Mouse (Mus musculus): ENCODE results near the gene Hspa1b.

- TF ChIP-seq CTCF (conservative IDR thresholded peaks at IDR 0.05; ENCODE audit: low read length) = no peak
- TF ChIP-seq POU5F1 (IDR thresholded peaks at IDR 0.05; ENCODE audit: borderline replicate concordance, low read length) = no peak
These were observed 42.6 kb upstream of the Hspa1b start for GRCm38 (mm10) chr17:35001452-35002152.

All from E14TG2a.4 (cell line).